Mouse (Mus musculus): ENCODE data around the gene Trpc2. TPM values are rescaled to one million over a fixed set of nuclear protein-coding genes. Genes with fewer than 3 reads are reported as not detected.
A peak's percentile ranks its signal among the peaks of the same experiment; 100 is the strongest.

Gene Trpc2
- total and polyA plus RNA-seq, 3 experiments, result not detected

DNA sequence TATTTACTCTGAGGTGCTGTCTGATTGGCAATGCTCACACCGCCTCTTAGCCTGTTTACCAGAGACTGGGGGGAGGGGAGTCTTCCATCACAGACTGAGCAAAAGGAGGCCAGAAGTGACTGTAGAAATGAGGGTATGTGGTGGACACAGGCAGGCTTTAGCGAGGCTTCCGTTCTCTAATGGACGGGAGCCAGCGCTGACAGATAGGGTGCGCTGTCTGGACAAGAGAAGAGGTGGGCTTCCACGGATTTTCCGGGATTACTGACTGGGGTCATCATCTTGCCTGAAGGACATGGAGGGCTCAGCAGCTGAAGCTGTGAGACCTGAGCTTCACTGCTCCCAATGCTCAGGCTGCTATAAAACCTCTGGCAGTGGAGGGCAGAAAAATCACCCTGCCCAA lies 19.3 kb downstream of the Trpc2 start (continued):
- TF ChIP-seq JUND (IDR thresholded peaks at IDR 0.05; ENCODE audit: low read depth, low read length), result no peak
- no peak for TF ChIP-seq ELF1 (IDR thresholded peaks at IDR 0.05; ENCODE audit: low read depth, low read length)
- no peak for TF ChIP-seq EP300 (IDR thresholded peaks at IDR 0.05; ENCODE audit: low read depth in 1 of 2, low read length in 2 of 2)

DNA sequence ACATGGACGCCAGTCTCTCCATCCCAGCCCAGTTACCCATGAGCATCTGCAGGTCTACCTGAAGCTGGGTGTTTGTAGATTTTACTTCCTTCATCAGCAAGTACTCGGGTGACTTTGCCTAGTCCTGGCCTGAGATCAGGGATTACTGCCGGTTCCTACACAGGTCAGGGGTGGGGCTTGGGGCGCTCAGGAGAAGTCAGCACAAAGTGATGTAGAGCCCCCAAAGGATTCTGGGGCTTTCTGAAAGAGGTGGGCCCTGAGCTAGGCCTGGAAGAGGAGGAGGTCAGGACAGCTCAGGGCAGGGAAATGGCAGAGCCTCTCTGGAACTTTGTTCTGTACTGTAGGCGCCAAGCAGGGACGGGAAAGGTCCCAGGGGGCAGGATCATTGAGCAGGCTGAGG lies 19.8 kb downstream of the Trpc2 start:
- peaks cover 6 to 9% of the 10 kb centered on the region in 2 experiments for H3K4me1 ChIP-seq (ENCODE audit: control insufficient read depth in 1 of 2, insufficient read depth in 2 of 2, low read length in 2 of 2)
- no peak overlapping the region for H3K4me3 ChIP-seq (ENCODE audit: control insufficient read depth in 1 of 2, insufficient read depth in 1 of 2, low read depth in 2 of 2, low read length in 2 of 2)
- H3K27ac ChIP-seq (ENCODE audit: control insufficient read depth, low read depth, low read length), result no peak overlapping the region
- H3K9ac ChIP-seq (ENCODE audit: control insufficient read depth, low read depth, low read length, poor library complexity, severe bottlenecking), result peak overlapping the region; percentile 37
- TF ChIP-seq KAT2A (conservative IDR thresholded peaks at IDR 0.05; ENCODE audit: low read depth, low read length) (no peak), NELFE (IDR thresholded peaks at IDR 0.05; ENCODE audit: low read depth, low read length) (no peak), USF2 (IDR thresholded peaks at IDR 0.05; ENCODE audit: borderline replicate concordance in 1 of 2, insufficient read depth in 1 of 2, low read depth in 1 of 2, low read length in 2 of 2) (no peak), SIN3A (IDR thresholded peaks at IDR 0.05; ENCODE audit: low read length) (no peak), MXI1 (IDR thresholded peaks at IDR 0.05; ENCODE audit: low read depth, low read length) (no peak), POLR2AphosphoS2 (IDR thresholded peaks at IDR 0.05; ENCODE audit: low read length) (no peak), ZC3H11A (IDR thresholded peaks at IDR 0.05; ENCODE audit: low read depth, low read length) (no peak), RCOR1 (IDR thresholded peaks at IDR 0.05; ENCODE audit: low read depth, low read length) (no peak), USF1 (IDR thresholded peaks at IDR 0.05; ENCODE audit: low read depth, low read length) (no peak), NRF1 (IDR thresholded peaks at IDR 0.05; ENCODE audit: insufficient read depth, low read depth, low read length, poor library complexity, severe bottlenecking) (no peak), EP300 (IDR thresholded peaks at IDR 0.05; ENCODE audit: low read depth in 1 of 2, low read length in 2 of 2) (no peak), MEF2A (IDR thresholded peaks at IDR 0.05; ENCODE audit: extremely low read depth, insufficient replicate concordance, low read depth, low read length, poor library complexity, severe bottlenecking) (no peak), MYB (IDR thresholded peaks at IDR 0.05; ENCODE audit: low read depth, low read length) (no peak), POLR2AphosphoS5 (IDR thresholded peaks at IDR 0.05; ENCODE audit: borderline replicate concordance, low read depth, low read length) (no peak), SMC3 (IDR thresholded peaks at IDR 0.05; ENCODE audit: low read depth, low read length) (no peak)
- H3K79me2 ChIP-seq (ENCODE audit: control insufficient read depth, insufficient read depth, low read length, poor library complexity), result no peaks in the 10 kb centered on the region
- peak; percentile 27 for DNase-seq (ENCODE audit: low read depth, low spot score)
- peaks cover 0 to 3% of the 10 kb centered on the region in 2 experiments; a peak in 1 of 4 replicates for H3K36me3 ChIP-seq (ENCODE audit: control insufficient read depth in 1 of 2, insufficient read depth in 2 of 2, low read length in 2 of 2)
- no peaks in the 10 kb centered on the region; a peak in 2 of 4 replicates for H3K27me3 ChIP-seq (ENCODE audit: control insufficient read depth in 1 of 2, insufficient read depth in 2 of 2, low read length in 2 of 2)
- no peaks in the 10 kb centered on the region for H3K9me3 ChIP-seq (replicated peaks; ENCODE audit: insufficient read depth, low read length)

DNA sequence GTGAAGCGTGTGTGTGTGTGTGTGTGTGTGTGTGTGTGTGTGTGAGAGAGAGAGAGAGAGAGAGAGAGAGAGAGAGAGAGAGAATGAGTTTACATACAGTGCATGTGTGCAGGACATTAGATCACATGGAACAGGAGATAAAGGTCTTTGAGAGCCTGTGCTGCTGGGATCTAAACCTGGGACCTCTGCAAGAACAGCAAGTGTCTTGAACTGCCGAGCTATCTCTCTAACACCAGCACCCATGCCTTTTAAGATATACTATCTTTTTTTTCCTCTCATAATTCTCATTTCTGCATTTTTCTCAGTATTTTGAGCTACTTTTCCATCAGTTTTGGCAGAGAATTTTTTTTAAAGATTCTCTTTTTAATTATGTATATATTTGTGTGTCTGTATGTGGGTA lies 20.6 kb downstream of the Trpc2 start:
- Histone ChIP-seq H3K9me3 (replicated peaks; ENCODE audit: insufficient read depth, low read length) (no peaks in the 10 kb centered on the region), H3K9ac (ENCODE audit: control insufficient read depth, low read depth, low read length, poor library complexity, severe bottlenecking) (no peak overlapping the region), H3K79me2 (ENCODE audit: control insufficient read depth, insufficient read depth, low read length, poor library complexity) (no peaks in the 10 kb centered on the region), H3K4me3 (ENCODE audit: control insufficient read depth in 1 of 2, insufficient read depth in 1 of 2, low read depth in 2 of 2, low read length in 2 of 2) (no peak overlapping the region), H3K36me3 (ENCODE audit: control insufficient read depth in 1 of 2, insufficient read depth in 2 of 2, low read length in 2 of 2) (peaks cover 0 to 3% of the 10 kb centered on the region in 2 experiments; a peak in 1 of 4 replicates), H3K4me1 (ENCODE audit: control insufficient read depth in 1 of 2, insufficient read depth in 2 of 2, low read length in 2 of 2) (peaks cover 6 to 9% of the 10 kb centered on the region in 2 experiments), H3K27ac (ENCODE audit: control insufficient read depth, low read depth, low read length) (no peak overlapping the region), H3K27me3 (ENCODE audit: control insufficient read depth in 1 of 2, insufficient read depth in 2 of 2, low read length in 2 of 2) (no peaks in the 10 kb centered on the region; a peak in 3 of 4 replicates)
- DNase-seq (ENCODE audit: low read depth, low spot score), result peak; percentile 62
- 0 out of 2 replicates have a peak, but pooled peaks have one; percentile 20 for TF ChIP-seq TAL1 (IDR thresholded peaks at IDR 0.05; ENCODE audit: low read length)
- peak; percentile 6; the same call in 1 of the 2 replicates for TF ChIP-seq ETS1 (IDR thresholded peaks at IDR 0.05; ENCODE audit: low read depth, low read length)
- peak; percentile 49 to 62; a peak in 3 of 4 replicates for TF ChIP-seq EP300 (IDR thresholded peaks at IDR 0.05; ENCODE audit: low read depth in 1 of 2, low read length in 2 of 2)
- TF ChIP-seq MXI1 (IDR thresholded peaks at IDR 0.05; ENCODE audit: low read depth, low read length), result no peak
- TF ChIP-seq MEF2A (IDR thresholded peaks at IDR 0.05; ENCODE audit: extremely low read depth, insufficient replicate concordance, low read depth, low read length, poor library complexity, severe bottlenecking), result no peak
- peak; percentile 63 for TF ChIP-seq GATA1 (IDR thresholded peaks at IDR 0.05; ENCODE audit: low read depth, low read length)
- no peak for TF ChIP-seq MAZ (IDR thresholded peaks at IDR 0.05; ENCODE audit: low read depth, low read length)
- no peak for TF ChIP-seq ZC3H11A (IDR thresholded peaks at IDR 0.05; ENCODE audit: low read depth, low read length)
- TF ChIP-seq USF1 (IDR thresholded peaks at IDR 0.05; ENCODE audit: low read depth, low read length), result peak; percentile 22; the same call in 1 of the 2 replicates
- peak; percentile 69; the same call in 1 of the 2 replicates for TF ChIP-seq TCF12 (IDR thresholded peaks at IDR 0.05; ENCODE audit: low read depth, low read length)
